Mouse (Mus musculus) liver, embryonic 13.5 days (tissue): ENCODE results near the gene Rnf152. TPM values are rescaled to one million over a fixed set of nuclear protein-coding genes. Genes with fewer than 3 reads are reported as not detected.

ENCODE experiments used
- ATAC-seq: fragments of 200-750 bp; cut with Nextera tagmentation; 2 replicates; pipeline ENCODE4 v1.8.0; 2017; ENCODE audit warnings: low read depth, mild to moderate bottlenecking, moderate number of reproducible peaks, moderate library complexity
- DNase-seq: peaks from one replicate; pipeline ENCODE4 v3.0.0; 2022
- H3K27ac ChIP-seq: fragments of 300-500 bp; sonication (generic); 2 replicates; pipeline ENCODE4 v1.5.1; 2015; ENCODE audit warnings: moderate library complexity, mild to moderate bottlenecking, inconsistent platforms
- H3K27me3 ChIP-seq: fragments of 300-500 bp; sonication (generic); 2 replicates; pipeline ENCODE4 v1.6.1; 2015; ENCODE audit warnings: mild to moderate bottlenecking, inconsistent platforms
- H3K36me3 ChIP-seq: fragments of 300-500 bp; sonication (generic); 2 replicates; pipeline ENCODE4 v1.6.1; 2015; ENCODE audit warnings: mild to moderate bottlenecking, inconsistent platforms
- H3K4me1 ChIP-seq: fragments of 300-500 bp; sonication (generic); replicated peaks from 2 replicates; pipeline ENCODE4 v1.6.1; 2015; ENCODE audit warnings: inconsistent platforms
- H3K4me2 ChIP-seq: fragments of 300-500 bp; sonication (generic); 2 replicates; pipeline ENCODE4 v1.6.1; 2015; ENCODE audit warnings: inconsistent platforms, mild to moderate bottlenecking, moderate library complexity
- H3K4me3 ChIP-seq: fragments of 300-500 bp; sonication (generic); replicated peaks from 2 replicates; pipeline ENCODE4 v1.5.1; 2015; ENCODE audit warnings: mild to moderate bottlenecking, inconsistent platforms
- H3K9ac ChIP-seq: fragments of 300-500 bp; sonication (generic); 2 replicates; pipeline ENCODE4 v1.6.1; 2015; ENCODE audit warnings: mild to moderate bottlenecking, inconsistent platforms
- H3K9me3 ChIP-seq: fragments of 300-500 bp; sonication (generic); replicated peaks from 2 replicates; pipeline ENCODE4 v1.6.1; 2016; ENCODE audit warnings: inconsistent platforms
- WGBS: fragments of 180-500 bp; shearing (Covaris S2); methylation state at CpG from one replicate; pipeline ENCODE4 v1.1.7; 2015; ENCODE audit not compliant: insufficient replicate concordance; 5-methylcytosine and 5-hydroxymethylcytosine counted together
- polyA plus RNA-seq: library from polyadenylated mRNA; unstranded; fragments of >200 nt; fragmentation: Nextera tagmentation; extraction: Ambion mirVana; gene quantifications from 2 replicates; pipeline ENCODE4 v1.2.1, GENCODE M21; 2015

Rnf152 gene
- polyA plus RNA-seq, 1 experiment from 2014 or later = 0.05 TPM

DNA sequence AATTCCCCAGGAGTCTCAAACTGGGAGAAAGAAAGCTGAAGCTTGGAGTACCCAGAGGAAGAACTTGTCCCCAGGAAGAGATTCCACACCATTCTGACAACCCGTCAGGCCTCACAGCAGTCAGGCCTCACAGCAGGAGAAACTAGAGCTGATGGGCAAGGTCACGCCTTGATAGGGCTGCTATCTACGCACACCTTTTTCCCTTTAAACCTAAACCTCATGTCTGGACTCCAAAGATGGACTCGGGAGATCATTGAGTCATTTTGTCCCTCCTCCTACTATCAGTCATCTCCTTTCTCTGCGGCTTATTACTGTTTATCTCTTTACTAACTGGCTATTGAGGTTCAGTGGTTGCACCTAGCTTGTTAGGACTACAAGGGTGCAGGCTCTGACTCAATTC, 96.3 kb downstream of the Rnf152 start:
- Histone ChIP-seq H3K4me2 (no peak overlapping the region), H3K9me3 (no peaks in the 10 kb centered on the region), H3K4me1 (no peaks in the 10 kb centered on the region), H3K27ac (no peak overlapping the region), H3K9ac (no peak overlapping the region), H3K27me3 (no peaks in the 10 kb centered on the region), H3K36me3 (no peaks in the 10 kb centered on the region), H3K4me3 (no peak overlapping the region)
- WGBS = 41% methylated on average over 5 of the region's 5 CpGs
- no peak for ATAC-seq
- no peak for DNase-seq

DNA sequence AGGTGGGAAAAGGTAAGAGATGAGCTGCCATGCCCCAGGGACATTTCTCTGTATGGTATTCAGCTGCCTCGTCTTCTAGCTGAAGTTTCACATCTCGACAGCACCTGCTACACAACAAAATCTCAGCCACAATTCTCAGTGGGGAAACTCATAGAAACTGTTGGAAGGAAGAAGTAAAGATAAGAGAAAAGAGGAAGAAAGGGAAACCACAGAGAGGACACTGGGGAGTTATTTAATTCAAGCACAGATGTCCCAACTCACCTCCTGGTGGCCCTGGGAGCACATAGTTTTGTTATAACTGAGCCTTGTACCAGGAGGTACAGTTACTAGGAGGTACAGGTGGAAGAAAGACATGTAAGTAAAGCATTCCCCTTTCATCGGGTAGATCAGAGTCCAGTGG, 99.3 kb downstream of the Rnf152 start:
- H3K9me3 ChIP-seq = no peaks in the 10 kb centered on the region
- H3K4me2 ChIP-seq = no peak overlapping the region
- no peak for DNase-seq
- no peak overlapping the region for H3K9ac ChIP-seq
- 27% methylated on average over 3 of the region's 3 CpGs for WGBS
- ATAC-seq = no peak
- H3K27me3 ChIP-seq = no peaks in the 10 kb centered on the region
- H3K27ac ChIP-seq = no peak overlapping the region
- no peaks in the 10 kb centered on the region for H3K4me1 ChIP-seq
- H3K4me3 ChIP-seq = no peak overlapping the region
- no peaks in the 10 kb centered on the region for H3K36me3 ChIP-seq

DNA sequence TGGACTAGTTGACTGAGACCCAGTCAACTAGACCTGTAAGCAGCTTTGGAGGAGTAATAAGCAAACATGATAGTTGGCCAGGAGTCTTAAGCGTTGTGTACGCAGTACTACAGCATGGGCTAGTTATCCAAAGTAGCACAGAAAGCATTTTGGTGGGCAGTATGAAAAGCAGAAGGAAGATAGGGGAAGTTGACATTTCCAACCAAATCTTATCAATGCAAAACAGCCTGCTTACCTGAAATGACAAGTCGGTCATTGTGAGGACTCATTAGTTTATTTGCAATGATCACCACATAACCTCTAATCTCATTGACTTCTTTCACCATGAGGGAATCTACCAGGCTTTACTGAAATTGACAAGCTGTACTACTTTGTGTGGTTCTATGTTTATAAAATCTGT, 107.3 kb downstream of the Rnf152 start:
- no peaks in the 10 kb centered on the region for H3K27me3 ChIP-seq
- H3K4me1 ChIP-seq = no peaks in the 10 kb centered on the region
- no peak overlapping the region for H3K4me2 ChIP-seq
- H3K4me3 ChIP-seq = no peak overlapping the region
- WGBS = 59% methylated on average over 3 of the region's 3 CpGs
- H3K36me3 ChIP-seq = no peaks in the 10 kb centered on the region
- DNase-seq (no peak), ATAC-seq (no peak)
- no peak overlapping the region for H3K9ac ChIP-seq
- no peaks in the 10 kb centered on the region for H3K9me3 ChIP-seq
- H3K27ac ChIP-seq = no peak overlapping the region

DNA sequence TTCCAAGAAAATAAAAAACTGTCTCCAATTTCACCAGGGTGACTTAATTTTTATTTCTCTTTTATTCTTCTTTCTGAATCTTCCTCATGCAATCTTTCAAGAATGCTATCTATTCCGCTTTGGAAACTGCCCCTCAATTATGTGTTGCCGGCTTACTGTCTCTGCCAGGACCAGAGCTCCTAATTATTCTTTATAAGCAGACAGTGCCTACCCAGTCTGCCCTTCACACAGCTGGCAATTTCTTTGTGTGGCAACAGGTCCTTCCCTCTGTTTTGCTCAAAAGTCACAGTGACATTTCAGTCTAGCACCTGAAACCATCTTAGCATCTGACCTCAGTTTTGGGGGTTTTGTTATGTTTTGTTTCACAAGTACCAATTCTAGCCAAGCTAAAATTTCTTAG, 109.9 kb downstream of the Rnf152 start:
- Histone ChIP-seq H3K4me1 (no peaks in the 10 kb centered on the region), H3K27ac (no peak overlapping the region), H3K4me2 (no peak overlapping the region), H3K36me3 (no peaks in the 10 kb centered on the region), H3K9ac (no peak overlapping the region), H3K27me3 (no peaks in the 10 kb centered on the region), H3K9me3 (no peaks in the 10 kb centered on the region), H3K4me3 (no peak overlapping the region)
- no peak for ATAC-seq
- 56% methylated on average over 2 of the region's 2 CpGs for WGBS
- DNase-seq = no peak

DNA sequence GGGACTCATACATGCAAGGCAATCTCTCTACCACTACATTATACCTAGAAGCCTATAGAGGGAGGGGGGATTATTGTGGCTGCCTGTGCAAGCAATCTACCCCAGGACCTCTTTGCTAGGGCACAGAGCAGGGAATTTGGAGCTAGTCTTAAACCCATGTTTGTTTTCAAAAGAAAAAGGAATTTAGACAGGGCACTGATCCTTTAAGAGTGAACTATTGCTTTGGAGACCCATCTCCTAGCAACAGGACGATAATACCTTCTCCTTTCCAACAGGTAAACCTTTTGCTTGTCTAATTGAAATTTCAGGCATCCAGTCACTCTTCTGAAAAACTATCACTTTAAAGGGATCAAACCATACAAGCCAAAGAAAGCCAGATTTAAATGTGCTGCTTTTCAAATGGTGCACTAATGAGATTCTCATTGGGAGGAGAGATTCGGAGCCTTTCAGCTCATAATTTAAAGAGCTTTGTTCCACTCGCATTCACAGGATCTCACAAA, 110.4 kb downstream of the Rnf152 start:
- Histone ChIP-seq H3K27ac (no peak overlapping the region), H3K36me3 (no peaks in the 10 kb centered on the region), H3K9ac (no peak overlapping the region), H3K9me3 (no peaks in the 10 kb centered on the region), H3K27me3 (no peaks in the 10 kb centered on the region), H3K4me1 (no peaks in the 10 kb centered on the region), H3K4me3 (no peak overlapping the region), H3K4me2 (no peak overlapping the region)
- DNase-seq = no peak
- ATAC-seq = no peak
- 59% methylated on average over 3 of the region's 3 CpGs for WGBS

DNA sequence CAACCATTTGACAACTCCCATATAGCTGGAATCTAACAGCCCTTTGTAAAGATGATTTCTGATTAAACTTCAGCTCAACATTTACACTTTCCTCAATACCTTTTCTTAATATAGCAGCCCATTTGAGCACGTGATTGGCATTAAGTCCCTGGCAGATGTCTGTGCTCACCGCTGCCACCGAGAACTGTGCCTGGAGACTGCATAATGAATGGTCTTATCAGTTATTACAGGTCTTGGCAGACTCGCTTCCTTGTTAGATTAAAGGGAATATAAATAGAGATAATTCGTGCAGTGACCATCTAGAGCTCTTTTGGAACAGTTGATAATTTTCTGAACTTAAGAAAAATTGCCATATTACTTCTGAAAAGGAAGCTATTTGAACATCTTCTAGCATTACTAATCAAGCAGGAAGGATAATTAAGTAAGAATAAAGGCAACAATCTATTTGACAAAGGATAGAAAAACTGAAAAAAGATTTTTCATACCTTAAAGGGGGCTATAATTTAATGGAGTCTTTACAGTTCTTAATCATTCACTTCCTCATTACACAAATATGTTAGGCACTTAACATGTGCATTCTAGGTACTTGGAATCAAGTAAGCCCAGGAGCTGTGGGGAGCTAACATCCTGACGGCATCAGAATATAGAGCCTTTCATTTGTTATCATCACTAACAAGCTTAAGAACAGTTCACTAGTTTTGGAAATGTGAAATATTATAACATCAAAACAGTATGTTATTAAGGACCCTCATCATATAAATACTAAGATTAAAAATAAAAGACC, 113.0 kb downstream of the Rnf152 start:
- Histone ChIP-seq H3K4me1 (no peaks in the 10 kb centered on the region), H3K27me3 (no peaks in the 10 kb centered on the region), H3K4me2 (no peak overlapping the region), H3K4me3 (no peak overlapping the region), H3K9me3 (no peaks in the 10 kb centered on the region), H3K27ac (no peak overlapping the region), H3K9ac (no peak overlapping the region), H3K36me3 (no peaks in the 10 kb centered on the region)
- DNase-seq (no peak), ATAC-seq (no peak)
- 40% methylated on average over 6 of the region's 6 CpGs for WGBS

DNA sequence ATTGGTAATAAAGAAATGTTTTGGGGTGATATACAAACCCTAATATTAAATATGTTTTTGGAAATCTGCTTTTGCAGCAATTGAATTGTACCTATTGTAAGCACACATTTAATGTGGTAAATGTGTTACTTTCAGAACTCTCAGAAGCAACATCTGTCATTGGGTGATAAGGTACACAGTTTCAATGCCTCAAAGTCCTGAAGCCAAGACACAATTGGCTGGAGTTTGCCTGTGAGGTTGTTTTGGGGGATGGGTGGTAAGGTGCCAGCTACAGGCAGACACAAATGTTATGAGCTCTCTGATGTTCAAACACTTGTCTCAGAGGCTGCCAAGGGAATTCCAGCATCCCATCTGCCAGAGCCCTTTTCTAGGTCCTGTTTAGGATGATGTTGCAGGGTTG, 116.3 kb downstream of the Rnf152 start:
- no peak overlapping the region for H3K27ac ChIP-seq
- no peak for DNase-seq
- no peak overlapping the region for H3K4me2 ChIP-seq
- no peak for ATAC-seq
- H3K9ac ChIP-seq = no peak overlapping the region
- H3K27me3 ChIP-seq = no peaks in the 10 kb centered on the region
- no peaks in the 10 kb centered on the region for H3K4me1 ChIP-seq
- no peaks in the 10 kb centered on the region for H3K36me3 ChIP-seq
- H3K9me3 ChIP-seq = no peaks in the 10 kb centered on the region
- no peak overlapping the region for H3K4me3 ChIP-seq
